Mouse (Mus musculus) R1 (cell line): Measurements from ENCODE around the gene Mmp19.
"Not testable (repeated sequence)": the region's sequence is repeated elsewhere in the genome, so short reads cannot be mapped to it uniquely, and the experiment has no call there.

ENCODE experiments used
- DNase-seq: peaks from one replicate; pipeline ENCODE4 v3.0.0-alpha.2; 2018; ENCODE audit warnings: low read depth, low spot score

Mmp19 gene

GRCm38 (mm10) chr10:128801981-128802495 lies 11.3 kb downstream of the Mmp19 start:
- no peak for DNase-seq

GRCm38 (mm10) chr10:128802956-128803355 lies 12.2 kb downstream of the Mmp19 start:
- DNase-seq: no peak

- DNase-seq: no peak
Observed at GRCm38 (mm10) chr10:128803361-128803760, 12.7 kb downstream of the Mmp19 start.

GRCm38 (mm10) chr10:128803771-128804270 lies 13.1 kb downstream of the Mmp19 start, which contains the start of gene Dnajc14:
TSS of gene Dnajc14 (plus strand) at chr10:128804062.
- no peak for DNase-seq

GRCm38 (mm10) chr10:128804271-128805091 lies 13.8 kb downstream of the Mmp19 start, which contains the start of gene Tmem198b:
TSS of gene Tmem198b (minus strand) at chr10:128804370.
- DNase-seq: peak; percentile 90

GRCm38 (mm10) chr10:128805092-128806000 lies 14.6 kb downstream of the Mmp19 start:
- peak; percentile 99 for DNase-seq

GRCm38 (mm10) chr10:128806086-128806485 lies 15.4 kb downstream of the Mmp19 start:
- DNase-seq: no peak

- DNase-seq: no peak
Observed at GRCm38 (mm10) chr10:128807018-128807417, 16.3 kb downstream of the Mmp19 start.

GRCm38 (mm10) chr10:128817033-128817432 lies 26.3 kb downstream of the Mmp19 start, which contains the start of gene Sarnp:
TSS of gene Sarnp (plus strand) at chr10:128817333.
- no peak for DNase-seq

GRCm38 (mm10) chr10:128820217-128820616 lies 29.5 kb downstream of the Mmp19 start:
- no peak for DNase-seq

- DNase-seq: peak; percentile 100
Observed at GRCm38 (mm10) chr10:128821358-128822056, 30.8 kb downstream of the Mmp19 start, which contains the start of gene Ormdl2. TSS of gene Ormdl2 (minus strand) at chr10:128821645.

- peak; percentile 38 for DNase-seq
Observed at GRCm38 (mm10) chr10:128822135-128822534, 31.4 kb downstream of the Mmp19 start.

GRCm38 (mm10) chr10:128823087-128823486 lies 32.4 kb downstream of the Mmp19 start:
- not testable (repeated sequence) for DNase-seq

GRCm38 (mm10) chr10:128823821-128824220 lies 33.1 kb downstream of the Mmp19 start:
- DNase-seq: no peak

- no peak for DNase-seq
Observed at GRCm38 (mm10) chr10:128837400-128837799, 46.7 kb downstream of the Mmp19 start.

GRCm38 (mm10) chr10:128839434-128839833 lies 48.7 kb downstream of the Mmp19 start:
- no peak for DNase-seq

GRCm38 (mm10) chr10:128840612-128841011 lies 49.9 kb downstream of the Mmp19 start:
- DNase-seq: no peak

- no peak for DNase-seq
Observed at GRCm38 (mm10) chr10:128843260-128843659, 52.5 kb downstream of the Mmp19 start.

- peak; percentile 47 for DNase-seq
Observed at GRCm38 (mm10) chr10:128845516-128845915, 54.8 kb downstream of the Mmp19 start.

GRCm38 (mm10) chr10:128846664-128847063 lies 56.0 kb downstream of the Mmp19 start:
- no peak for DNase-seq

GRCm38 (mm10) chr10:128848426-128848825 lies 57.7 kb downstream of the Mmp19 start:
- no peak for DNase-seq
